Mouse (Mus musculus) adrenal gland, adult 8-10 months (tissue): ENCODE measurements at regions not wholly inside any gene's neighbourhood (a gene's known extent, or its start where the extent isn't known, plus 50 kb on each side); places are given as distances from the start of the nearest gene placed in this dataset.

Experiments
- DNase-seq: peaks from one replicate; pipeline ENCODE4 v3.0.0; 2022

DNA sequence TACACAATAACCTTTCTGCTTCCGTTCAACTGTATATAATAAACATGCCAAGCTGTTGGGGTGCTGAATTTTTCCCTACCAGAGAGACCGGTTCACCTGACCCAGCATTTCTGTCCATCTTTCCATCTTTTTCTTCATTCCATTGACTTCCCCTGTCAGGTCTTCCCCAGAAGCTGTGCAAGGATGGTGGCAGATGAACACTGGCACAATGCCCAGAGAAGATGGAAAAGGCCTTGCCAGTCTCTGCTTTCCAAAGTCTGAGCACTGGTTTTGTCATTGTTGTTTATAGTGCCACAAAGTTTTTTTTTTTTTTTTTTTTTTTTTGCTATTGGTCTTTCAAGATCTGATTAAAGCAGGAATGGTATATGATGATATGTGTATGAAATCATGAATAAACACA is 526.6 kb downstream of the Fgf9 start:
- DNase-seq: no peak

GRCm38 (mm10) chr14:58581806-58582205 is 511.5 kb downstream of the Fgf9 start:
- DNase-seq: no peak

DNA sequence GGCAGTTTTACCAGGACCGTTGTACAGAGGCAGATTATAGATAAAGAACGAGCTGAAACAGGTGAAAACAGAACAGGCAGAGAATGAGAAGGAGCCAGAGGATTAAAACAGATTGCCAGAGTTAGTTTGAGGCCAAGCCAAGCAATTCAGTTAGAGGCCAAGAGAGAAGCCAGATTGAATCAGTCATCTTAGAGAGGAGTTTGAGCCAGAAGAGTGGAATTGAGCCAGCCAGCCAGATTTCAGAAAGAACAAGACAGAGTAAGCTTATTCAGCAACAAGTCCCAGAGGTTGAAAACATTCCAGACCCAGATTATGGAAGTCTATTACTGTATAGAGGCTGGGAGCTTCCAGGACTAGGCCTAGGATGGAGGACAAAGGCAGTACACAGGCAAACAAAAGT is 499.7 kb downstream of the Fgf9 start:
- no peak for DNase-seq

DNA sequence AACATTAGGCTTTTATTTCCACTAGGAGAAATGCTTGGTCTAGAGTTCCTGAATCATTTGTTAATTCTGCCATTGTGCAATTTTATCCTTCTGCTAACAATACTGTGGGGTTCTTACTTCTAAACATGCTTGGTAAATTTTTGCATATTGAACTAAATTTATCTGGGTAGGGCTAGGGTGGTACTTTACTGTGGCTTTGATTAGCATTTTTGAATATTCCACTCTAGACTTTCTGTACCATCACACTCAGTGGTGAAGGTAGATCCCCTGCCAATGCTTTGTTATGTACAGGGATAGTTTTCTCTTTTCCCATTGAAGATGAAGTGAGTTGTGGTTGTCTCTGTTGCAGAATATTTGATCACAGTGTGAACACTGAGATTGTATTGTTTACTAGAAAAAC is 497.1 kb downstream of the Fgf9 start:
- no peak for DNase-seq

DNA sequence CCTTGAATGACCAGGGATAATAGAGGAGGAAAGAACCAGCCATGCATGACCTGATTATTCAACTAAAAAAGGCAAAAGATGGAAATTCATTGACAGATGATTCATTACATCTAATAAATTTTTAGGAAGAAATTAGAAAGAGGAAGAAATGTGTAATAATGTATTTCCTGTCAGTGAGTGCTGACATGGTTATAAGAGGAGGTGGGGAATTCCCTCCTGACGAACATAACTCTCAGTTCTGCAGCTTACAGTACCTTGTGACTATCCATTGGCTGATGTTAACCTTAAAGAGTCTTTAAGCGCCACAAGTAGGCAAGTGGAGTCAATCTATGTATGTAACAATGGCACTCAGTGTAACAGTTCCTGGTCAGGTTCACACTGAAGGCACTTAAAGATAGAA is 492.7 kb downstream of the Fgf9 start:
- DNase-seq: no peak

GRCm38 (mm10) chr14:58550785-58551184 is 480.4 kb downstream of the Fgf9 start:
- DNase-seq: no peak

DNA sequence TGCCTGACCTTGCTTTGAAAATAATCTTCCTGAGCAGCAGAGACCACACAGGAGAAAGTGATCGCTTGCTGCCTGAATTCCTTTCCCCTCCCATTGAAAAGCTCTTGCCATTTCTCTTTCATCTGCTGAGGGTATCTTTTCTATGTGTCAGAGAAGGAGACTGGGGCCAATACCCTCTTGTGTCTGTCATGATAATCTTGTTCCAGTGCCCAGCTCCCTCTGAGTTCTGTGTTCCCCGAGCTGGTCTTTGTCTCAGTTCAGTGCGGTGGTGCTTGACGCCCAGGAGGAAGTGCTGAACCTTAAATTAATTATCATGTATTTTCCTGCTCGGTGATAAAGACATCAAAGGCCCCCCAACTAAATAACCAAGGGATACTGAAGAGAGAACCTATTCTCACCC is 475.4 kb downstream of the Fgf9 start:
- no peak for DNase-seq

GRCm38 (mm10) chr14:58543140-58543767 is 472.9 kb downstream of the Fgf9 start:
- DNase-seq: no peak

DNA sequence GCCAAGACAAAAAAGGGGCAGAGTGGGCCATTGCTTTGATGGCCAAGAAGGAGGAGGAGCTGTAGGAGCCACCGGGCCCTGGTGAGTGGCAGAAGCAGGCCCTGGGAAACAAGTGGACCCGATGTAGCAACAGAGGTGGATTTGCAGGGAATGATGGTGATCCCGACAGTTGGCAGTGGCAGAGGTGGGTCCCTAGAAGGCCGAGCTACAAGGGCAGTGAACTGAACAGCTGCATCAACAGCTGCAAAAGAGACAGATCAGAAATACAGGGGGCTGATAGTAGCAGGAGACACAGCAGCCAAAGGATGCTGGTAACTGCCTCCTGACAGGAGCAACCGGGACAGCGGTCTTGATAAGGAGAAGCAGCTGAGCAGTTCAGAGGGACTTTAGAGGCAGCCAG is 467.8 kb downstream of the Fgf9 start:
- no peak for DNase-seq

DNA sequence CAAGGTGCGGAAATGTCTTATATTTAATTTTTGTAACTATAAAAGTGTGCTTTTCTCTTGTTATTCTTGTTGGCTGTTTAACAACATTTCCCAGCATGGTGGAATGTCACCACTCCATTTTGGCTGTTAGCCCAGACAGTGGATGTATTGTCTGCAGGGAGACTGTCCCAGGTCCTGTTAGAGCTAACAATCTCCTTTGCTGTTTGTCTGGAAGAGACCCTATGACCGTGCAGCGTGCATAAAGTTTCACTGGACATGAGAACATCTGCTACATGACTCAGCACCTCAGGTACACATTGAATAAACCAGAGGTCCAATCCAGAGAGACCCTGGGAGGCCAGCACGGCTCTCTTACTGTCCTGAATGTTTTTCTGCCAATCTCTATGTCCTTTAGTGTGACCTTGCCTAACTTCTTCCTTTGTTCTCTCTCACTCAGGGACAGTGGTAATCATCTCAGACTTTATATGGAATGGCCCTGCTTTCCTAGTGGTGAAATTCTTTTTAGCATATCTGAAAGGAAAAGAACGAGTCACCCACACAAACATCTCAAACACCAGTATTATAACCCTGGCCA is 450.7 kb downstream of the Fgf9 start:
- no peak for DNase-seq

DNA sequence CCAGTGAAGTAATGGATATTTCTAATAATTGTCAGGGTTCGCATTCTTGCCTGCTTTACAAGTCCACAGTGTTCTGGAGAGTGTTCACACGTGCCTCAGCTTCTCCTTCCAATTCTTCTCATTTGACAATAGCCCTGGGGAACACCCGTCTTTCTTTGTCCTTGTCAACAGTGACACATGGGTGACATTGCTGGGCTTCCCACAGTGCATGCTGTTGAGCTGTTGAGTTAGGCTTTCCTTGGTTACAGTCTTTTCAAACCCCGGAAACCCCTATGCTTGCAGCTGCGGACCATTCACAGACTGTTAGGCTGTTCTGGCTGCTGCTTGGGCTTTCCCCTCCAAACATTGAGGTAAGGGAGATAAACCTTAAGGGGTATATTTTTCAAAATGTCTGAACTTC is 450.0 kb downstream of the Fgf9 start:
- DNase-seq: no peak

DNA sequence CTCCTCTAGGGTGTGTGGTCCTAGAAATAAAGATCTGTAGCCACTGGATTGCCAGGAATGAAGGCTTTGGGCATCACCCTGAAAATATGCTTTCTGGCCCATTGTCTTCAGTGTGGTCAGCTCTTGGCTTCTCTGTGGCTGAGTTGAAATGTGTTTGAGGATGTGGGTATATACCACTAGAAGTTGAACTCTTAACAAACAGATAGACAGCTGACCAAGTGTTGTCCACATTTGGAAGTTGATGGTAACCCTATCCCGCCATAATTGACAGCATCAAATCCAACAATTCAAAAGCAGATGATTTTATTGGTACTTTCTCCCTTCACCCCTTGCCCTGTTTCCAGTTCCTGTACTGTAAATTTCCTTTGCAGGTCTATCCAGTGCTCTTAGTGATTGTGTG is 448.7 kb downstream of the Fgf9 start:
- no peak for DNase-seq

DNA sequence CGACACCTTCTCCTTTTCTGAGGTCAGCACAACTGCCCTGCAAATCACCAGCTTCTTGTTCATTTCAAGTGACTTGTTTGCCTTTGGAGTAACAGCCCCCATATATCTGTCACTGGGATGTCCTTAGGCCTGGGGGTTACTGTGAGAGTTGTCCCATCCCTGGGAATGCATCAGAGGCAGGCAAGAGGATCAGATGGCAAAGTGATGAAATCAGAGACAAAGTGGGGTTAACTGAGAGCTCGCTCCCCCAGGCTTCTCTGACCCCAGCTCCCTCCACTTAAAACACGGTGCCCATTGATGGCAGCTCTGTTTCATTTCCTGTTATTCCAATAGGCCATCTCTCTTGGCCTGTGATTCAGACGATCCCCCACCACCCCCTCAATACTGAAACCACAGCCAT is 446.2 kb downstream of the Fgf9 start:
- DNase-seq: no peak

GRCm38 (mm10) chr14:58512177-58512576 is 441.8 kb downstream of the Fgf9 start:
- no peak for DNase-seq

DNA sequence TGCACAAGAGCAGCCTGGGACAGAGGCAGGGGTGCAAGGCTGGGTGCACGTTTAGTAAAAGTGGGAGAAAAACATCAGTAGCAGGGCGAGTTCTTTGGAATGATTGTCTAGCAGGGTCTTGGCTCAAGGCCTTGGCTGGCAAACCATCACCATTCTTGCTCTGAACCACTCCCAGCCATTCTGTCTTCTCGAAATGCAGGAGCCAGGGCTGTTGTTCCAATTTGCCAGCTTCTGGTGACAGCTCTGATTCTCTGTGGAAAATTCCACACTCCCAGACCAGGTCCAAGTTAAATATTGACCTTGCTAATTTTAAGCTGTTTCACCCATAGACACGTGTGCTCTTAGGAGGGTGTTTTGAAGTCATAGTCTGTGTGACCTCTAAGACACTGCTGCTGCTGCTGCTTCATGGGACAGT is 441.2 kb downstream of the Fgf9 start:
- DNase-seq: no peak

DNA sequence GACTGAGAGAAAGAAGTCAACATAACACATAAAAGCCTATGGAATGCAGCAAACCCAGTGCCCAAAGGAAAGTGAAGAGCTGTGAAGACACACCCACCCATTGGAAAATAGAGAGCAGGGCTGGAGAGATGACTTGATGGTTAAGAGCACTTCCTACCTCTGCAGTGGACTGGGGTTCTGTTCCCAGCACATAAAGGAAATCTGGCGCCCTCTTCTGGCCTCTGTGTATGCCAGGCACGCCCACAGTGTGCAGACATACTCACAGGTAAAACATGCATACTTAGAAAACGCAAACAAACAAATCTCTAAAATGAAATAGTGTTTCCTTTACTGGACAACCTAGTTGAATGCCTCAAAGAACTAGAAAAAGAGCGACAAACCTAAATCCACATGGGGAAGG is 440.4 kb downstream of the Fgf9 start:
- no peak for DNase-seq

DNA sequence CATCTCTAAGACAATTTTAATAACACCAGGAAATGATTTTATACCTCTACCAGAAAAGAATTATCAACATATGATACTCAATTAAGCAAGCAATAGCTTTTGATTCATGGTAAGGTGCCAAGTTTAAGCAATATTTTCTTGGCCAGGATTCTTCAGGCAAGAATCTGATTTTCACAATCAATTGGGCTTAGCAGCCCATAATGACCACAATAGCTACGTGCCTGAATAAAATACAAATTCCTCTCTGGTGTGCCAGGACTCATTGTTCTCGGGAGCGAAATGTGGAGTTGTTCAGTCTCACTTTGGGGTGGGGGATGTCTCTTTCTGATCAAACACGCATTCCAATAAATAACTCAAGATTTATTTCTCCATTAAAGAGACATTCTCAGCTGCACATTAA is 438.8 kb downstream of the Fgf9 start:
- DNase-seq: no peak

- DNase-seq: no peak
Measured at GRCm38 (mm10) chr14:58506490-58506889, 436.1 kb downstream of the Fgf9 start.

DNA sequence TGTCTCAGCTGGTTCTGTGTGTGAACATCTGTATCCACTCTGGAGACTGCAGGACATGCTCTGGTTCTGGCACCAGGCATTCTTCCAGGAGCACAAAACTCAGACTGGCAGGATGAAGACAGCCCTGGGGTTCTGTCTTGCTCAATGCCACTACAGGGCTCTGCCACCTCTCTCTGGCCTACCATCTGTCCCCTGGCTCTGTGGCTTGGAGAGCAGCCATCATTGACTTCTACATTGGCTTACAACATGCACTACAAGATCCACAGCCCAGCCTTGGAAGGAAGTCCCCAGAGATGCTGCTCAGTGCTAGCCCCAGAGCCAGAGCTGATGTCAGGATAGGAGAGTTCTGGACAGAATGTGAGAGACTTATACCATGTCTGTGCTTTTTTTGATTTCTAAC is 435.5 kb downstream of the Fgf9 start:
- peak; percentile 41 for DNase-seq

DNA sequence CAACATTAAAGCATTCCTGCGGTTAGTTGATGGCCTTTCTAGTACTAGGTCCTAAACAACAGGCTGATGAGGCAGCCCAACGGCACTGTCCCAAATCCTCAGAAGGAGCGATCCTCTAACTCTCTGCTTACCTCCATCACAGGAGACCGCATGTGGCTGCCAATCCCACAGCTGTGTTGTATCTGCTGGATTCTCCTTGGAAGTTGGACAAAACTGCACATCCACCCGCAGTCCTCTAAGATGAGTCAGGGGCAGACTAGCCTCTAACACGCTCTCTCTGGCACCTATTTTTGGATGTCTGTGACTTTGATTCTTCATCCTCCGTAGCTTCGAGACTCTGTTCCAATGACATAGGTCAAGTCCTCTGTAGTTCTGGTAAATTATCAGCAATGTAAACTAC is 432.5 kb downstream of the Fgf9 start:
- no peak for DNase-seq

- DNase-seq: no peak
Measured at GRCm38 (mm10) chr14:58500014-58500413, 429.7 kb downstream of the Fgf9 start.

DNA sequence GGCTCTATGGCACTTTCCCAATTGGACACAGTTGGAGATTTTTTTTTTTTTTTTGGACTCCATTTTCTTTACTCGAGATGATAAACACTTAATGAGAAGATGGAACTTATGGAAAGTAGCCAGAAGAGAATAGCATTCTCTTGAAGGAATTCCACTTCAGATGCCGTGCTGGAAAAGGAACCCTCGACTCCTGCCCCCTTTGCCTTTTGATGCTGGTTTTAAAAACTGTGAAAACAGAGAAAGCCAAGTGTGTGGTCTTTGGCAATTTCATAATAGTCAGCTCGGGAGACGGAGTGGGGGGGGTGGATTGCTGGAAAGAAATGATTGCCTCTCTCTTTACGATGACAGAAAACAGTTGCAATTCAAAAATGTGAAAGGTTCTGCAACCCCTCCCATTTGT is 429.2 kb downstream of the Fgf9 start:
- no peak for DNase-seq

DNA sequence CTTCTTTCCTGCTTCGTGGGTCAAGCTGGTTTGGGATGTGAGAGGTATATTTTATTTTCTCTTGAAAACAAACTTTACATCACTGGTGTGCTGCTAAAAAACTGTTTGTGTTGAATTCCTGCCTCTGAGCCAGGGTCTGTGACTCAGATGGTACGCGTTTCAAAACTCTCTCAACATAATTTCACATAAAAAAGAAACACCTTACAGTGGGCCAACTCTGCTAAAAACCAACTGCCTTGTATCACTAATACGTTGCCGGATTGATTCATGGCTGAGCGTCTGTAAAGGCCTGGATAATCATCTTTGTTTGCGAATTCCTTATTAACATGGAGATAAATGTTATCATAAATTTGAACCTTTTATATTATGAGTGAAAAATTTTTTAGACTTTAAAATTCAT is 428.7 kb downstream of the Fgf9 start:
- no peak for DNase-seq

DNA sequence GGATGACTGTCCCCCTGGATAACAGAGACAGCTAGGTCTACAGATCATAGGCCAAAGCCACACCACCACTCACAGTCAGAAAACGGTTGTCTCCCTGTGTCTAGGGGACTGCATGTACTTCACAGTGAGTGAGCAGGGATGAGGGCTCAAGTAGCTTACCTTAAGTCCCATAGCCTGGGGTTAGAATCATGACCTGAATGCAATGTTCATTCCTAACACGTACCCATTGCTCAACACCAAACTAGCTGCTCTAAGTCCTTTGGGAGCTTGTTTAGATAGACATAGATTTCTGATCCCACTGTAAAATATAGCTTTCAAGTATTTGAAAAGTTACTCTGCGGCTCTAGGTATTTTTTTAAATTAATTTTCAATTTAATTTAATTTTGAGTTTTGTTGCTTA is 426.6 kb downstream of the Fgf9 start:
- DNase-seq: no peak

DNA sequence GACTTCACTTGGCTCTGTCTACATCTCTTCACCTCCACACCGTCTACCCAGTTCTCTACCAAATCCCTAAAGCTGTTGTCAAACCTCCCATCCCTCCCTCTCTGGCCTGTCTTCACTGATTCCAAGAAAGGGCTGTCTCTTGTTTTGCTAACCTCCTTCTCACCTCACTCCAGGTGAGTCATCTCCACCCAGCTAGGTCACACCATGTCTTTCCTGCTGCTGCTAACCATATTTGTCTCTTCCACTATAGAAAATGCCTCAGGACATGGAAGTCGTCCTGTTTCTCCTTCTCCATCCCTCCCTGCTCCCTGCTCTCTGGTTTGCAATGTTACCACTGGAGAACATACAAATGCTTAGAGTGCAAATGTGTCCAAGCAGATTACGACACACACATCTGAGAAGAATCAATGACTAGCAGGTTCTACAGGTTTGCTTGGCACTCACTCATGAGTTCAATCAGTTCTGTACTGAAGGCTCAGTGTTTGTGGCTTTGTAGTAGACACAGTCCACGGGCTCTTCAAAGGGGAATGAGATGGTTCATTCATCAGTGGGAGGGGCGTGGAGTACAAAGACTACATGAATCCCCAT is 424.1 kb downstream of the Fgf9 start:
- DNase-seq: no peak
